Mouse (Mus musculus) stomach, postnatal 0 days (tissue): ENCODE data around the gene Car14. TPM values are rescaled to one million over a fixed set of nuclear protein-coding genes. Genes with fewer than 3 reads are reported as not detected.

Experiments
- ATAC-seq: fragments of 200-750 bp; cut with Nextera tagmentation; 2 replicates; pipeline ENCODE4 v1.8.0; 2017; ENCODE audit not compliant: low FRiP score, low TSS enrichment
- DNase-seq: peaks from one replicate; pipeline ENCODE4 v3.0.0-alpha.2; 2016; ENCODE audit warnings: low spot score
- H3K27ac ChIP-seq: fragments of 300-500 bp; sonication (generic); replicated peaks from 2 replicates; pipeline ENCODE4 v1.5.1; 2014; ENCODE audit warnings: mild to moderate bottlenecking, control low read depth
- H3K27me3 ChIP-seq: fragments of 300-500 bp; sonication (generic); 2 replicates; pipeline ENCODE4 v1.6.1; 2014; ENCODE audit warnings: low read length; ENCODE audit not compliant: control insufficient read depth, insufficient read depth
- H3K36me3 ChIP-seq: fragments of 300-500 bp; sonication (generic); 2 replicates; pipeline ENCODE4 v1.6.1; 2014; ENCODE audit warnings: low read length, mixed read lengths; ENCODE audit not compliant: control insufficient read depth, insufficient read depth
- H3K4me1 ChIP-seq: fragments of 300-500 bp; sonication (generic); replicated peaks from 2 replicates; pipeline ENCODE4 v1.6.1; 2014; ENCODE audit warnings: antibody characterized with exemption; ENCODE audit not compliant: control insufficient read depth, insufficient read depth
- H3K4me2 ChIP-seq: fragments of 300-500 bp; sonication (generic); replicated peaks from 2 replicates; pipeline ENCODE4 v1.6.1; 2014; ENCODE audit warnings: low read depth, mild to moderate bottlenecking, control low read depth, moderate library complexity
- H3K4me3 ChIP-seq: fragments of 300-500 bp; sonication (generic); 2 replicates; pipeline ENCODE4 v1.5.1; 2014; ENCODE audit warnings: low read depth, low read length, control low read depth
- H3K9ac ChIP-seq: fragments of 300-500 bp; sonication (generic); 2 replicates; pipeline ENCODE4 v1.6.1; 2014; ENCODE audit warnings: mild to moderate bottlenecking, low read length, control low read depth, mixed read lengths
- H3K9me3 ChIP-seq: fragments of 300-500 bp; sonication (generic); 2 replicates; pipeline ENCODE4 v1.6.1; 2016; ENCODE audit warnings: low read length; ENCODE audit not compliant: control insufficient read depth
- CTCF ChIP-seq: IDR thresholded peaks from 2 replicates; pipeline ENCODE4 v1.5.1; 2016; ENCODE audit warnings: antibody characterized with exemption, low read depth, mild to moderate bottlenecking, moderate library complexity
- EP300 ChIP-seq: optimal IDR thresholded peaks from 2 replicates; pipeline ENCODE3; 2016; ENCODE audit warnings: antibody characterized with exemption
- WGBS: fragments of 180-500 bp; shearing (Covaris S2); extraction: QIAGEN DNeasy Blood & Tissue Kit; methylation state at CpG from one replicate; pipeline ENCODE4 v1.1.7; 2014; 5-methylcytosine and 5-hydroxymethylcytosine counted together
- polyA plus RNA-seq: library from polyadenylated mRNA; unstranded; fragments of >200 nt; fragmentation: Nextera tagmentation; extraction: Ambion mirVana; gene quantifications from 2 replicates; pipeline ENCODE4 v1.2.1, GENCODE M21; 2015

Car14 gene
- polyA plus RNA-seq, 1 experiment from 2014 or later, result 0.68 TPM

DNA sequence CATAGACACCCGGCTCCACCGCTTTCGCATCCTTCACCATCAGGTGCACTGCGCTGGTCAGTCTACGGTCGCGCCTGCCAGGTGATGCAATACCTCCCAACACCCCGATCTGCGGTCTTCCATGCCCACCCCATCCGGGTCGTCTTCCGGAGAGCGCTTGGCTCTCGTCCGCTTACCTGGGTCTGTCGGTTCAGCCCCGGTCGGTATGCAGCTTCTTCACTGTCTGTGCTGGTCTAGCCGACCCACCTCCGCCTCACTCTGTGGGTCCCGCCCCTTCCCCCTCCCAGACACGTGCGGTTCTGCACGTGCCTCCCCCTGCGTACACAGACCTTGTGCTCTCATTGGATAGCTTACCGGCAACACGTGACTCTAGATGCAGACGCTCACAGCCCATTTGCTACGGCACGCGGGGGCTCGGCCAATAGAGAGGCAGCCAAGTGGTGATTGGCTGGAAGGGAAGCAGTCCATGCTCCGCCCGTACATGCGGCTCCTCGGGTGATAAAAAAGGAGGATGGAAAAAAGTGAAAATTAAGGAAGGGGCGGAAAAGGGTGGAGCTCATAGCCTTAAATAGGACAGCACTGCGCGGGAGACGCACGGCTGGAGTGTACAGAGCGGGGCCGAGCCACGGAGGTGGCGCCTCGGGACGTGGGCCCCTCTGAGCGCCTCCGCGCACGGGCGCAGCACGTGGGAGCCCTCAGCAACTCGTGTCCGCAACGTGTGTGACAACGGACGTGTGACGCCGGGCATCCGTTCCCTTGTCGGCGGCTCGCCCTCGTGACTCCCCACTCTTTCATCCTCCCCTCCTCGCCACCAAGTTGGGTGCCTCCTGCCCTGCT, 22.3 kb downstream of the Car14 start, which contains the start of gene Ciart:
Ciart (minus strand) TSS at position 273 of the 837 bp plus-strand sequence.
- Histone ChIP-seq H3K27ac (peak within 1 kb of the TSS; percentile 76), H3K9me3 (no peaks in the 10 kb centered on the region), H3K9ac (peak within 1 kb of the TSS; percentile 58), H3K4me1 (no peaks in the 10 kb centered on the region; the same call in 1 of the 2 replicates), H3K36me3 (no peaks in the 10 kb centered on the region), H3K4me3 (peak within 1 kb of the TSS; percentile 48), H3K4me2 (peak within 1 kb of the TSS; percentile 80), H3K27me3 (no peaks in the 10 kb centered on the region)
- DNase-seq (peak; percentile 95), ATAC-seq (peak; percentile 98)
- TF ChIP-seq CTCF (no peak), EP300 (no peak)
- under 1% methylated on average over 63 of the region's 66 CpGs for WGBS

DNA sequence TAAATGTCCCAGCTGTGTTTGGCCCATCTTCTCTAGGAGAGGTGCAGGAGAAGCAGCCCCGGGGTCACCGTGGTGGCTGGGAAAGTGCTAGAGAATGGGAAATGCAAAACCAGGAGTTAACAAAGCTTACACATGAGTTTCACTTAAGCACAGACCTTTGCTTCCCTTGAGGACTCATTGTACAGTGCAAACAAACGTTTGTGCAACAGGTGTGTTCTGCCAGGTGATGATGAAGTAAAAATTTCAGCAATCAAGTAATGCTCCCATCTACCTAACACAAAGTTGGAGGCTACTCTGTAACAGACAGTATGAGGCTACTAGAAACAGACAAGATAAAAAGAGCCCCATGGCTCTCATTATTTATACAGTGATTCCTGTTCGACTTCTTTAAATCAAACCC, 25.4 kb downstream of the Car14 start:
- H3K4me2 ChIP-seq, result no peak overlapping the region
- ATAC-seq (no peak), DNase-seq (no peak)
- H3K9ac ChIP-seq, result no peak overlapping the region
- no peak overlapping the region for H3K27ac ChIP-seq
- H3K4me1 ChIP-seq, result no peaks in the 10 kb centered on the region; the same call in 1 of the 2 replicates
- no peaks in the 10 kb centered on the region for H3K36me3 ChIP-seq
- no peaks in the 10 kb centered on the region for H3K9me3 ChIP-seq
- TF ChIP-seq EP300, result no peak
- TF ChIP-seq CTCF, result no peak
- H3K4me3 ChIP-seq, result no peak overlapping the region
- H3K27me3 ChIP-seq, result no peaks in the 10 kb centered on the region
- 89% methylated on average over 4 of the region's 4 CpGs for WGBS

DNA sequence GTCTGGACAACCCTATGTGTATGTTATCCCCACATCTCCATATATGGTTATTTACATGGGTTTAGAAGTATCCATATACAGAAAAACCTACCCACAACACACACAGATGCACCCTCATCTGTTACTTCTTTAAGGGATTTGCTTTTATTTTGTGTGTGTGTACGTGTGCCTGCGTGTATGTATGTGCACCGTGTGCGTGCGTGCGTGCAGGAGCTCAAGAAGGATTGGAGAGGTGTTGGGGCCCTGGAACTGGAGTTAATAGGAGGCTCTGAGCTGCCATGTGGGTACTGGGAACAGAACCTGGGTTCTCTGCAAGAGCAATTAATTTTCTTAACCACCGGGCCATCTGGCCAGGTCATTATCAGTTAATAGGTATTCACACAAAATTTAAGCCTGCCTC, 32.4 kb downstream of the Car14 start:
- H3K36me3 ChIP-seq, result no peaks in the 10 kb centered on the region
- WGBS, result 63% methylated on average over 7 of the region's 7 CpGs
- ATAC-seq, result no peak

DNA sequence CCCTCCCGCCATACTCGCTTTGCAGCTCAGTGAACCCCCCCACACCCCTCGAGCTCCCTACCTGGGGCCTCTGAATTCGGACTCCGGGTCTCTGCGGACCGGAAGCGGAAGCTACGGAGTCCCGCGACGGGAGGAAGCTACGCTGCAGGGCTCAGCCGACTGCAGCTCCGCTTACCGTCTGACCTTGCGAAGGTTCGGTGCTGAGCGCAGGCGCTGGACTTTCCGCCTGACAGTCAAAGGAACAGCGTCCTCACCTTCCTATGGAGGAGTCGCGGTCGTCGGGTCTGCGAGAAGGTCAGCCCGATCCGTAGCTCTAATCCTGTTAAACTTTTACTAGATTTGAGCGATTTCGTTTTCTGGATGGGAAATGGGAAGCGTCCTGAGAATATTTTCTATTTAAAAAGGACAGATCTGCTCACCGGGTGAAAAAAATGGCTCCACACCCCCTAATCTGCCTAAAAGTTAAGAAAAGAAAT, 33.1 kb downstream of the Car14 start, which contains the start of gene Mrps21:
Mrps21 (minus strand) TSS at position 128 of the 476 bp plus-strand sequence.
- Histone ChIP-seq H3K27me3 (no peaks in the 10 kb centered on the region), H3K27ac (peak within 1 kb of the TSS; percentile 77), H3K9me3 (no peaks in the 10 kb centered on the region), H3K36me3 (no peaks in the 10 kb centered on the region), H3K4me2 (peak within 1 kb of the TSS; percentile 68), H3K4me3 (peak within 1 kb of the TSS; percentile 62), H3K9ac (peak within 1 kb of the TSS; percentile 74), H3K4me1 (no peaks in the 10 kb centered on the region)
- peak; percentile 91 for DNase-seq
- TF ChIP-seq CTCF (no peak; the same call in 1 of the 2 replicates), EP300 (no peak)
- peak; percentile 97 for ATAC-seq
- under 1% methylated on average over 33 of the region's 33 CpGs for WGBS

More for the DNA sequence above, 32.4 kb downstream of the Car14 start:
- DNase-seq, result no peak
- H3K4me3 ChIP-seq, result peak overlapping the region; percentile 62
- peak overlapping the region; percentile 28; the same call in 1 of the 2 replicates for H3K9ac ChIP-seq
- H3K4me2 ChIP-seq, result peak overlapping the region; percentile 68
- no peaks in the 10 kb centered on the region for H3K27me3 ChIP-seq
- no peaks in the 10 kb centered on the region for H3K4me1 ChIP-seq
- no peak overlapping the region for H3K27ac ChIP-seq
- no peak for TF ChIP-seq CTCF
- no peak for TF ChIP-seq EP300
- no peaks in the 10 kb centered on the region for H3K9me3 ChIP-seq

DNA sequence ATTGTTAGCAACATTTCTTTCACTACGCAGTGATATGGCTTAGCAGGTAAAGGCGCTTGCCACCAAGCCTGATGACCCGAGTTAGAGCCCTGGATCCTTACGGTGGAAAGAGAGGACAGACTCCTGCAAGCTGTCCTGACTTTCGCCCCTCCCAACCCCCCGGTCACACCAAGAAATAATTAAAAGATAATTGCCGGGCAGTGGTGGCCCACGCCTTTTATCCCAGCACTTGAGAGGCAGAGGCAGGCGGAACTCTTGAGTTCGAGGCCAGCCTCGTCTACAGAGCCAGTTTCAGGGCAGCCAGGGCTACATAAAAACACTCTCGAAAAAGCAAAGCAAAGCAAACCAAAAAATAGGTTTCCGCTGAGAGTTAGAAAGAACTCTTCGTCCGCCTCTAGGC, 33.5 kb downstream of the Car14 start:
- TF ChIP-seq CTCF, result no peak
- no peak for TF ChIP-seq EP300
- peak overlapping the region; percentile 74 for H3K9ac ChIP-seq
- H3K27ac ChIP-seq, result peak overlapping the region; percentile 77
- H3K9me3 ChIP-seq, result no peaks in the 10 kb centered on the region
- H3K4me2 ChIP-seq, result peak overlapping the region; percentile 68
- H3K4me3 ChIP-seq, result peak overlapping the region; percentile 62
- WGBS, result 5% methylated on average over 15 of the region's 15 CpGs
- no peak for DNase-seq
- no peaks in the 10 kb centered on the region for H3K4me1 ChIP-seq
- ATAC-seq, result peak; percentile 13; the same call in 1 of the 2 replicates
- no peaks in the 10 kb centered on the region for H3K27me3 ChIP-seq
- no peaks in the 10 kb centered on the region for H3K36me3 ChIP-seq

DNA sequence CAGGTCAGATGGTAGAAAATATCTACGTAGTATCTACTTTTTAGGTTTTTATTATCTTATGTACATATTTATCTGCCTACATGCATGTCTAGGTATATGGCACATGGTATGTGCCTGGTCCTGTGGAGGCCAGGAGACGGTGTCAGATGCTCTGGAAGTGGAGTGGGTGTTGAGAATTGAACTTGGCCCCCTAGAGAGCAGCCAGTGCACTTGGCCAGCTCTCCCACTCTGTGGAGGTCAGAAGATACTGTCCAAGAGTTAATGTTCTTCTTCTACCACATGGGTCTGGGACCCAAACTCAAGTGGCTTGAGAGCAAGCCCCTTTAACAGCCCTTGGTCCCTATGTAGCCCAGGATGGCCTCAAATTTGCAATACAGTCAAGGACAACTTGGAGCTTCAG, 37.1 kb downstream of the Car14 start:
- Histone ChIP-seq H3K36me3 (no peaks in the 10 kb centered on the region; the same call in 1 of the 2 replicates), H3K27me3 (no peaks in the 10 kb centered on the region), H3K4me2 (no peak overlapping the region), H3K9me3 (no peaks in the 10 kb centered on the region), H3K4me1 (no peaks in the 10 kb centered on the region), H3K9ac (no peak overlapping the region), H3K27ac (no peak overlapping the region), H3K4me3 (no peak overlapping the region)
- WGBS, result 92% methylated on average over 2 of the region's 2 CpGs
- TF ChIP-seq CTCF (no peak), EP300 (no peak)
- ATAC-seq (no peak), DNase-seq (no peak)
